Comparison of ENCODE assay signal across 19 mouse cellular contexts in genomic region chr7:28482854-28483253, GRCm38 (mm10). TPM values are rescaled to one million over a fixed set of nuclear protein-coding genes. Genes with fewer than 3 reads are reported as not detected.
A peak's percentile ranks its signal among the peaks of the same experiment; 100 is the strongest.
DNase-seq lines count a peak whose midpoint lies in the region.
"Had no signal": no experiment of that assay in that cellular context is flagged by ENCODE, and none has a peak within 500 bp of the region (broad histone marks: within the 10 kb centered on the region; RNA-seq: fewer than 3 reads in every experiment).

No protein-coding gene starts in this region.

- intact Hi-C loops in left cerebral cortex, postnatal 10 days (cut with DNase I): no loop called here

- peak; percentile 38 for DNase-seq in layer of hippocampus, adult 11-12 months (ENCODE audit: low spot score)
- DNase-seq in layer of hippocampus, postnatal 14 days (ENCODE audit: low spot score in 2 of 2): no peak
- DNase-seq in left cerebral cortex, adult 18-20 months (ENCODE audit: low spot score in 2 of 2): peak; percentile 57 to 72
- DNase-seq in left cerebral cortex, postnatal 10 days (ENCODE audit: extremely low spot score in 1 of 2, low spot score in 2 of 2): no peak
- peak; percentile 57 to 72 for DNase-seq in right cerebral cortex, adult 2 months (ENCODE audit: low spot score in 2 of 2)
- no peak for DNase-seq in right cerebral cortex, postnatal 4 days
- peak; percentile 44 for DNase-seq in telencephalon, adult 2 months (ENCODE audit: low read depth, low spot score)
- DNase-seq in lung, postnatal 25 days (ENCODE audit: low spot score): no peak
- DNase-seq: adrenal gland, postnatal 14 days; cerebellum, adult 18-20 months; cerebellum, adult 9-11 months; cerebellum, postnatal 36 days; forebrain, postnatal 0 days; gastrocnemius, postnatal 36 days; heart, adult 11 months; heart, postnatal 10 days; heart, postnatal 4 days had no signal

RNA-seq across cellular contexts. Expression of gene Ifnl2, which starts 27.4 kb away (rescaled TPM):
- total RNA-seq in layer of hippocampus, postnatal 14 days (2021): not detected
- not detected for total RNA-seq in left cerebral cortex, adult 18-20 months (2021)
- total RNA-seq in left cerebral cortex, postnatal 10 days (2021): not detected
- total RNA-seq: adrenal gland, adult 18-20 months; adrenal gland, postnatal 14 days; forebrain, postnatal 0 days; gastrocnemius, adult 8-10 months; gastrocnemius, postnatal 36 days; heart, postnatal 10 days; heart, postnatal 4 days had no signal

RNA-seq across cellular contexts. Expression of gene Lrfn1, which starts 31.1 kb away (rescaled TPM):
- total RNA-seq in layer of hippocampus, postnatal 14 days (2021): 10 to 100 TPM; 80.1 to 83.1 TPM
- total RNA-seq in left cerebral cortex, adult 18-20 months (2021): 10 to 100 TPM; 93.0 to 96.9 TPM
- 100 to 1,000 TPM; 106 to 112 TPM for total RNA-seq in left cerebral cortex, postnatal 10 days (2021)

RNA-seq across cellular contexts. Expression of gene Ifnl3, which starts 39.8 kb away (rescaled TPM):
- not detected for total RNA-seq in layer of hippocampus, postnatal 14 days (2021)
- not detected for total RNA-seq in left cerebral cortex, adult 18-20 months (2021)
- total RNA-seq in left cerebral cortex, postnatal 10 days (2021): not detected
- total RNA-seq: adrenal gland, adult 18-20 months; adrenal gland, postnatal 14 days; forebrain, postnatal 0 days; gastrocnemius, adult 8-10 months; gastrocnemius, postnatal 36 days; heart, postnatal 10 days; heart, postnatal 4 days had no signal

RNA-seq across cellular contexts. Expression of gene Gmfg, which starts 45.6 kb away (rescaled TPM):
- 1 to 10 TPM; 3.2 to 3.8 TPM for total RNA-seq in layer of hippocampus, postnatal 14 days (2021)
- total RNA-seq in left cerebral cortex, adult 18-20 months (2021): 1 to 10 TPM; 1.4 to 1.5 TPM
- 1 to 10 TPM; 3.3 to 5.0 TPM for total RNA-seq in left cerebral cortex, postnatal 10 days (2021)

RNA-seq across cellular contexts. Expression of gene Sycn, which starts 57.8 kb away (rescaled TPM):
- total RNA-seq in layer of hippocampus, postnatal 14 days (2021): not detected
- total RNA-seq in left cerebral cortex, adult 18-20 months (2021): not detected
- total RNA-seq in left cerebral cortex, postnatal 10 days (2021): not detected
- total RNA-seq: adrenal gland, adult 18-20 months; adrenal gland, postnatal 14 days; forebrain, postnatal 0 days; gastrocnemius, adult 8-10 months; gastrocnemius, postnatal 36 days; heart, postnatal 10 days; heart, postnatal 4 days had no signal

Comparison
In these comparisons a context has a peak if more than half of its experiments do, and no peak if none do; other contexts are left out.
1. DNase-seq: peak in layer of hippocampus, adult 11-12 months (single experiment), left cerebral cortex, adult 18-20 months (2 of 2), right cerebral cortex, adult 2 months (2 of 2) and telencephalon, adult 2 months (single experiment); none in layer of hippocampus, postnatal 14 days (0 of 2), left cerebral cortex, postnatal 10 days (0 of 2), right cerebral cortex, postnatal 4 days (single experiment) and lung, postnatal 25 days (single experiment).